Mouse (Mus musculus) hindbrain, embryonic 14.5 days (tissue): ENCODE measurements around the gene Bcat1. TPM values are rescaled to one million over a fixed set of nuclear protein-coding genes. Genes with fewer than 3 reads are reported as not detected.

Experiments
- ATAC-seq: fragments of 200-750 bp; cut with Nextera tagmentation; 2 replicates; pipeline ENCODE4 v1.8.0; 2017; ENCODE audit warnings: moderate number of reproducible peaks, mild to moderate bottlenecking, moderate TSS enrichment, moderate library complexity; ENCODE audit not compliant: low FRiP score
- DNase-seq: peaks from one replicate; pipeline ENCODE4 v3.0.0-alpha.2; 2015; ENCODE audit warnings: low spot score
- H3K27ac ChIP-seq: fragments of 300-500 bp; sonication (generic); 2 replicates; pipeline ENCODE4 v1.5.1; 2014; ENCODE audit warnings: mild to moderate bottlenecking, moderate library complexity
- H3K27me3 ChIP-seq: fragments of 300-500 bp; sonication (generic); 2 replicates; pipeline ENCODE4 v1.6.1; 2014; ENCODE audit warnings: mild to moderate bottlenecking, low read length, mixed read lengths; ENCODE audit not compliant: control insufficient read depth, insufficient read depth
- H3K36me3 ChIP-seq: fragments of 300-500 bp; sonication (generic); replicated peaks from 2 replicates; pipeline ENCODE4 v1.6.1; 2014; ENCODE audit not compliant: control insufficient read depth, insufficient read depth
- H3K4me1 ChIP-seq: fragments of 300-500 bp; sonication (generic); replicated peaks from 2 replicates; pipeline ENCODE4 v1.6.1; 2014; ENCODE audit warnings: antibody characterized with exemption, low read length, mixed read lengths; ENCODE audit not compliant: control insufficient read depth, insufficient read depth
- H3K4me2 ChIP-seq: fragments of 300-500 bp; sonication (generic); replicated peaks from 2 replicates; pipeline ENCODE4 v1.6.1; 2014; ENCODE audit warnings: mild to moderate bottlenecking, moderate library complexity
- H3K4me3 ChIP-seq: fragments of 300-500 bp; sonication (generic); replicated peaks from 2 replicates; pipeline ENCODE4 v1.5.1; 2014; ENCODE audit warnings: mild to moderate bottlenecking, low read length
- H3K9ac ChIP-seq: fragments of 300-500 bp; sonication (generic); 2 replicates; pipeline ENCODE4 v1.6.1; 2014
- H3K9me3 ChIP-seq: fragments of 300-500 bp; sonication (generic); 2 replicates; pipeline ENCODE4 v1.6.1; 2016; ENCODE audit warnings: low read length; ENCODE audit not compliant: control insufficient read depth
- WGBS: fragments of 180-500 bp; shearing (Covaris S2); extraction: QIAGEN DNeasy Blood & Tissue Kit; methylation state at CpG from one replicate; pipeline ENCODE4 v1.1.7; 2014; 5-methylcytosine and 5-hydroxymethylcytosine counted together
- polyA plus RNA-seq: library from polyadenylated mRNA; unstranded; fragments of >200 nt; fragmentation: Nextera tagmentation; extraction: Ambion mirVana; gene quantifications from 2 replicates; pipeline ENCODE4 v1.2.1, GENCODE M21; 2014

Gene Bcat1
- polyA plus RNA-seq, 1 experiment from 2014 or later = 101 TPM

DNA sequence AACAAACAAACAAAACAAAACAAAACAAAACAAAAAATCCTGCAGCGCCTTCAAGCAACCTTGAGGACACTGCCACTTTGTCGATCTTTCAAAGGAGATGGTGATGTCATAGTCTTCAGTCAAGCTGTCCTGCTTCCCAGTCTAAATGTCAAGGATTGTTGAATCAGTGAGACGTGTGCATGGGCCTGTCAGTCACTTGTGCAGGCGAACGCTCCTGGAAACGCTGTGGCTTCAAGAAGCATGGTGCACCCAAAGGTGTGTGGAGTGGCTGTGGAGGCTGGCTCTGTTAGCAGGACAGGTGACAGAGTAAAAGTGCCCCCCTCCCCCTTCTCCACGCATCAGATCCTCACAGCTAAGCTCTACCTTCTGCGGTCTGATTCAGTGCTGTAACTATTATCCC lies 103.6 kb downstream of the Bcat1 start:
- WGBS = 89% methylated on average over 8 of the region's 8 CpGs
- no peak overlapping the region for H3K9ac ChIP-seq
- H3K4me1 ChIP-seq = no peaks in the 10 kb centered on the region
- no peak overlapping the region for H3K27ac ChIP-seq
- no peaks in the 10 kb centered on the region for H3K36me3 ChIP-seq
- DNase-seq (no peak), ATAC-seq (no peak)
- H3K9me3 ChIP-seq = no peaks in the 10 kb centered on the region
- no peaks in the 10 kb centered on the region for H3K27me3 ChIP-seq
- no peak overlapping the region for H3K4me3 ChIP-seq
- H3K4me2 ChIP-seq = no peak overlapping the region

DNA sequence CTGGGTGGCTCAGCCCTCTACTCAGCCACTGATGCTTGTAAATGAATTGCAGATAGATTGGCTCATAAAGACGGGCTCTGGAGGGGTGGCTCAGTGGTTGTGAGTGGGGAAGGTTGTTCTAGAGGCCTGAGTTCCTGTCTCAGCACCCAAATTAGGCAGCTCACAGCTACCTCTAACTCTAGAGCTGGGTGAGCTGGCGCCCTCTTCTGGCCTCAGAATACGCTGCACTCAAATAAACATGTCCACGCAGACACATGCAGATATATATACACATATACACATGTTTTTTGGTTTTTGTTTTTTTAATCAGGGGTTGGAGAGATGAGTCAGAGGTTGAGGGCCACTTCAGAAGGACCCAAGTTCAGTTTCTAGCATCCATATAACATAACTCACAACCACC lies 105.1 kb downstream of the Bcat1 start:
- H3K4me3 ChIP-seq = no peak overlapping the region
- no peak overlapping the region for H3K9ac ChIP-seq
- H3K27ac ChIP-seq = no peak overlapping the region
- 79% methylated on average over 4 of the region's 4 CpGs for WGBS
- DNase-seq (no peak), ATAC-seq (no peak)
- H3K4me1 ChIP-seq = no peaks in the 10 kb centered on the region
- no peaks in the 10 kb centered on the region for H3K27me3 ChIP-seq
- H3K36me3 ChIP-seq = no peaks in the 10 kb centered on the region
- H3K4me2 ChIP-seq = no peak overlapping the region
- H3K9me3 ChIP-seq = no peaks in the 10 kb centered on the region

DNA sequence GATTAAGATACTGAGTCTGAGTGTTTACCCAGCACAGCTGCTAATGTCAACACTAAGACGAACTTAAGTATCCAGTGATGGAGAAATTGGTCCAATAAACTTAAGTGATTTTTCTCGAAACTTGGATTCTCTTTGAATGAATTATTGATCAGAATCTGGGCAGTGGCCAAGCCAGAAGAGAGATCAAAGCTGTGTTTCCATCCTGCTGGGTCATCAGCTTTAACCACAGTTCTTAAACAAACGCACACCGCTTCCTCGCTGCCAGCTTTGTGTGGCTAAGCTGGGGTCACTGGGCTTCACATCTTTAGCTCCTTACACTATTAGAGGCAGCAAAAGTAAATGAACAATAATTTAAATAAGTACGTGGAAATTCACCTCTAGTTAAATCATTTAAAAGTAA lies 108.4 kb downstream of the Bcat1 start:
- Histone ChIP-seq H3K27ac (no peak overlapping the region), H3K4me2 (no peak overlapping the region), H3K4me3 (no peak overlapping the region), H3K9ac (no peak overlapping the region), H3K27me3 (no peaks in the 10 kb centered on the region), H3K4me1 (no peaks in the 10 kb centered on the region), H3K36me3 (no peaks in the 10 kb centered on the region), H3K9me3 (no peaks in the 10 kb centered on the region)
- 63% methylated on average over 6 of the region's 6 CpGs for WGBS
- no peak for DNase-seq
- no peak for ATAC-seq

DNA sequence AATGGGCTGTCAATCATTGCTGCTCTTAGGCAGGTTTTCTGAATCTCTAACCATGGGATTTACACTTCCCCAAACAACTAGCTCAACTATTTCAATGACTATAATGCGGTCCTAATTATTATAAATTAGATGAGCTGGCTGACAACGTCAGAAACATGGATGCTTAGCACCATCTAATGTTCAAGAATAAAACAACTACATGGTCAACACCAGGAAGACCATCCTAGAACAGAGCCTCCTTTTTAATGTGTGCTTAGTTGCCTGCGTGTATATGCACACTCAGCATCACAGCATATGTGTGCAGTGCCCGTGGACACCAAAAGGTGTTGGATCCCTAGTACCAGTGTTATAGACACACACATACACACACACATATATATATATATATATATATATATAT lies 111.8 kb downstream of the Bcat1 start:
- H3K4me3 ChIP-seq = no peak overlapping the region
- H3K9me3 ChIP-seq = no peaks in the 10 kb centered on the region
- no peak overlapping the region for H3K9ac ChIP-seq
- ATAC-seq (no peak), DNase-seq (peak; percentile 72)
- no peaks in the 10 kb centered on the region for H3K27me3 ChIP-seq
- 74% methylated on average over 4 of the region's 4 CpGs for WGBS
- no peaks in the 10 kb centered on the region for H3K4me1 ChIP-seq
- H3K4me2 ChIP-seq = no peak overlapping the region
- no peak overlapping the region for H3K27ac ChIP-seq
- no peaks in the 10 kb centered on the region for H3K36me3 ChIP-seq

DNA sequence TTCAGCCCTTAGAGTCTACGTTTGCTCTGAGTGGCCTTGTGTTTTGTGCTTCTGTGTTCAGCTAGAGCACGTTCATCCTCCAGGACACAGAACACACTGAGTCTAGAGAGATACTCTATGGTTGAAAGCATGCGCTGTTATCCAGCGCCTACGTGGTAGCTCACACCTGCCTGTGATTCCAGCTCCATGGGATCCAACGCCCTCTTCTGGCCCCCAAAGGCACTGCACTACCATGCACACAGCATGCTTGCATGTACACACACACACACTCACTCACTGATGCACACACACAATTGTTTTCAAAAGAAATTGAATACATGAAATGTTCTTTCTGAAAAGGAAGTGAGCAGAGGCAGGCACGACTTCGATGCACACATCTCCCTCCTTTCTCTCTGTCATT lies 112.8 kb downstream of the Bcat1 start:
- H3K4me2 ChIP-seq = no peak overlapping the region
- no peak overlapping the region for H3K27ac ChIP-seq
- 87% methylated on average over 8 of the region's 8 CpGs for WGBS
- H3K36me3 ChIP-seq = no peaks in the 10 kb centered on the region
- ATAC-seq (no peak), DNase-seq (no peak)
- no peak overlapping the region for H3K9ac ChIP-seq
- no peak overlapping the region for H3K4me3 ChIP-seq
- no peaks in the 10 kb centered on the region for H3K4me1 ChIP-seq
- no peaks in the 10 kb centered on the region for H3K27me3 ChIP-seq
- H3K9me3 ChIP-seq = no peaks in the 10 kb centered on the region

DNA sequence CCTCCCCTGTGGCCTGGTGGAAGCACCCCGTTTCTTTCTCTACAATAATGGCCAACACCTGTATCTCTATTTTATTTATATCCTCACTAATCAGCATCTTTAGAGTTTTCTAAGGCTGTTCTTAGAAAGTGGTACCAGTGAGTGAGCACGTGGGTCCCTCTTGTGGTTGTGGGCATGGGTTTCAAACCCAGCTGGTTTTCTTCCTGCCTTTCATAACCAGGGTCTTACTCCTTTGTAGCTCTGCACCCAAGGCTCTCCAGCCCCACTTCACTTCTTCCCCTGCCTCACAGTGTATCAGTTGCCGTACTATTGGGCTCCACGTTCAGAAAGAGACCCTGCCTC lies 114.0 kb downstream of the Bcat1 start:
- Histone ChIP-seq H3K9me3 (no peaks in the 10 kb centered on the region), H3K27me3 (no peaks in the 10 kb centered on the region), H3K4me1 (no peaks in the 10 kb centered on the region), H3K9ac (no peak overlapping the region), H3K4me3 (no peak overlapping the region), H3K36me3 (no peaks in the 10 kb centered on the region), H3K4me2 (peak overlapping the region; percentile 33; the same call in 1 of the 2 replicates), H3K27ac (no peak overlapping the region)
- WGBS = 78% methylated on average over 4 of the region's 4 CpGs
- no peak for ATAC-seq
- peak; percentile 40 for DNase-seq

DNA sequence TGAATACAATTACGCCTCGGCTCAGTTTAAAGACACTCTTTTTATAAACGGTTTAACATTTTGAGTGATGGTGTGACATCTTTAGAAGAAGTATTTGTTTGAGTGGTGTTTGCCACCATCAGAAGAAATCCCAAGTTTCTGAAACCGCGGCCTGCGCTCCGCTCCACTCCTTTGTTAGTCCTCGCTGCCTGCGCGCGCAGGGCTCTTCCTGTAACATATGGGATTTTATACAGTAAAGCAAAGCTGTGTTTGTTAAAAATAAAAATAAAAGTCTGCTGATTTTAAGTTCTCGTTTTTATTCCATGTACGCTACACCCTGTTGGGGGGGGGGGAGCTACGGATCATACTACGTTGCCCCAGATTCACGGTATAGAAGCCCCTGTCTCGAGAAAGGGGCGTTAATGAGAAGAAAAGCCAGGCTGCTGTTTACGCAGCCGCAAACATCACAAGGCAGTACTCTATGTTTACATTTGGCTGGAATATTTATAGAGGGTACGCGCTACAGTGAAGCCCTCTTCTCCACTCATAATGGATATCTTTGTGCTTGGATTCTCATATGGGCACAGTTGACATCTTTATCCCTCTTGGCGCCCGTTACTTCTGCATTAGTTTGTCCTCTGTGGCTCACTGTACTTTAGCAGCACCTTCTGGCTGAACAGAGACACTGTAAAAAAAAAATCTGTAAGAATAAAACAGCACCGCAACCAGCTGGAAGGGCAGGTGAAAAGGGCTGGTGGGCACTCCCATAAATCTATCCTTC lies 114.6 kb downstream of the Bcat1 start:
- Histone ChIP-seq H3K9me3 (no peaks in the 10 kb centered on the region), H3K9ac (no peak overlapping the region), H3K4me1 (no peaks in the 10 kb centered on the region), H3K27me3 (no peaks in the 10 kb centered on the region), H3K4me3 (no peak overlapping the region), H3K27ac (no peak overlapping the region), H3K4me2 (peak overlapping the region; percentile 33), H3K36me3 (no peaks in the 10 kb centered on the region)
- peak; percentile 68 for DNase-seq
- peak; percentile 62 for ATAC-seq
- WGBS = 74% methylated on average over 25 of the region's 25 CpGs

DNA sequence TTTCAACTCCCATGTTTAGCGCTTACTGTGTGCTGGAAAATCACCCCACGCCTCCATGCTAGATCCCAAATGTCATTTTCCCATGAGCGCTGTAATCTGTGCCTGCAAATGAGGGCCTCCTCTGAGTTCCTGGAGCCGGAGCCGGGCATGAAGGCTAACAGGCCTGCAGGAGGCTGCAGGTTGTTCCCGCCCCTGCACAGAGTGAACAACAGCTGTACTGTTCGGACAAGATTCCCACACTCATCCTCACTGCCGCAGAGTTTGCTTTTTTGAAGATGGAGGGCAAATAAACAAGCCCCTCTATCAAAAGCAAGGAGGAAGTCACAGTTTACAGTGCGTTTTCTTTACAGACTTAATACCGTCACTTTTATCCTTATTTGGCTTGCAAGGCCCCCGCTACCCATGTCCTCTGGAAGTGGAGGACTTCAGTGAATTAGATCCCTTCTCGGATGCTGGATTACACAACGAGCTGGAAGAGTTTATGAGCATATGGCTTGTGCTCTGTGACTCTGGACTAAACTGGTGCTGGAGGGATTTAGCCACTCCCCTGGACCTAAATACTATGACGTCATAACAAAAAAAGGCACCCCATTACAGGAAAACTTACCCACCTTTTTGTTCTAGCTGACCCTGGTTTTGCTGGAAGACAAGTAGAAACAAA lies 120.0 kb downstream of the Bcat1 start:
- DNase-seq (no peak), ATAC-seq (no peak)
- no peaks in the 10 kb centered on the region for H3K27me3 ChIP-seq
- 69% methylated on average over 14 of the region's 14 CpGs for WGBS
- H3K27ac ChIP-seq = no peak overlapping the region
- no peak overlapping the region for H3K4me2 ChIP-seq
- no peaks in the 10 kb centered on the region for H3K4me1 ChIP-seq
- no peak overlapping the region for H3K4me3 ChIP-seq
- no peak overlapping the region for H3K9ac ChIP-seq
- H3K9me3 ChIP-seq = no peaks in the 10 kb centered on the region
- H3K36me3 ChIP-seq = no peaks in the 10 kb centered on the region

DNA sequence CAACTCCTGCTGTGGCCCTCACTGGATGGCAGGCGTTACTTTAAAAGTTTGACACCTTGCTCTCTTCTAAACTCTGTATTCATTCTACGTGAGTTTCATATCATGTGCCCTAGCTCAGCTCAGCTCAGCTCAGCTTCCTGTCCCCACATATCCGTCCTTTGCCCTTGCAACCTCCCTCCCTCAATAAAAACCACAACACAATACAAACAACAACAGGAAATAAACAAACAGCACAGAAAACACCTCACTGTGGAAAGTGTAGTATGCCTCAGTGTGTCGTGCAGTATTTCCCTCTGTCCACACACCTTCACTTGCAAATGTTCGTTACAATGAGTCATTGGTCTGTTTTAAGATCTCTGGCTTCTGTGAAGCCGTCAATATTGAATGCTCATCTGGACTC lies 123.1 kb downstream of the Bcat1 start:
- WGBS = 92% methylated on average over 6 of the region's 6 CpGs
- H3K27me3 ChIP-seq = no peaks in the 10 kb centered on the region
- no peaks in the 10 kb centered on the region for H3K9me3 ChIP-seq
- ATAC-seq (no peak), DNase-seq (no peak)
- H3K4me1 ChIP-seq = no peaks in the 10 kb centered on the region
- H3K4me3 ChIP-seq = no peak overlapping the region
- H3K9ac ChIP-seq = no peak overlapping the region
- no peaks in the 10 kb centered on the region for H3K36me3 ChIP-seq
- H3K4me2 ChIP-seq = no peak overlapping the region
- no peak overlapping the region for H3K27ac ChIP-seq
